Mouse (Mus musculus): Measurements from ENCODE around the gene Cenpl. TPM values are rescaled to one million over a fixed set of nuclear protein-coding genes. Genes with fewer than 3 reads are reported as not detected.

Gene Cenpl
- polyA plus RNA-seq, 1 experiment from 2014 or later, result 7.8 TPM

GRCm38 (mm10) chr1:161077243-161077642 is 6.7 kb downstream of the Cenpl start:
- H3K4me1 ChIP-seq (ENCODE audit: control insufficient read depth, insufficient read depth, low read length), result 0 out of 2 replicates have a peak, but pooled peaks cover 6% of the 10 kb centered on the region
- no peak overlapping the region for H3K9ac ChIP-seq (replicated peaks; ENCODE audit: low read depth, low read length)
- no peak for ATAC-seq (ENCODE audit: low read depth)
- no peak overlapping the region for H3K4me2 ChIP-seq (ENCODE audit: low read depth, low read length)
- no peak overlapping the region for H3K27ac ChIP-seq (ENCODE audit: low read depth, low read length)
- H3K4me3 ChIP-seq (ENCODE audit: low read depth, low read length), result no peak overlapping the region
- H3K36me3 ChIP-seq (ENCODE audit: control insufficient read depth, insufficient read depth, low read length), result no peaks in the 10 kb centered on the region
- H3K27me3 ChIP-seq (ENCODE audit: control insufficient read depth, insufficient read depth, low read length), result no peaks in the 10 kb centered on the region
- H3K9me3 ChIP-seq (ENCODE audit: control insufficient read depth, low read length), result no peaks in the 10 kb centered on the region
- whole genome bisulfite sequencing, result 92% methylated on average over 3 of the region's 3 CpGs

GRCm38 (mm10) chr1:161099721-161100405 is 29.4 kb downstream of the Cenpl start:
- Histone ChIP-seq H3K27me3 (ENCODE audit: control insufficient read depth, insufficient read depth, low read length) (no peaks in the 10 kb centered on the region), H3K9me3 (ENCODE audit: control insufficient read depth, low read length) (no peaks in the 10 kb centered on the region), H3K4me2 (ENCODE audit: low read depth, low read length) (no peak overlapping the region), H3K9ac (replicated peaks; ENCODE audit: low read depth, low read length) (no peak overlapping the region), H3K4me3 (ENCODE audit: low read depth, low read length) (no peak overlapping the region), H3K36me3 (ENCODE audit: control insufficient read depth, insufficient read depth, low read length) (peaks cover 14% of the 10 kb centered on the region; the same call in 1 of the 2 replicates), H3K4me1 (ENCODE audit: control insufficient read depth, insufficient read depth, low read length) (no peaks in the 10 kb centered on the region), H3K27ac (ENCODE audit: low read depth, low read length) (no peak overlapping the region)
- WGBS, result 98% methylated on average over 4 of the region's 4 CpGs
- no peak for ATAC-seq (ENCODE audit: low read depth)

- no peaks in the 10 kb centered on the region for H3K27me3 ChIP-seq (ENCODE audit: control insufficient read depth, insufficient read depth, low read length)
- peaks cover 16% of the 10 kb centered on the region for H3K36me3 ChIP-seq (ENCODE audit: control insufficient read depth, insufficient read depth, low read length)
These were observed 33.3 kb downstream of the Cenpl start for GRCm38 (mm10) chr1:161103842-161104241.

GRCm38 (mm10) chr1:161109216-161109615 is 38.7 kb downstream of the Cenpl start:
- H3K9me3 ChIP-seq (ENCODE audit: control insufficient read depth, low read length), result no peaks in the 10 kb centered on the region
- no peak overlapping the region for H3K9ac ChIP-seq (replicated peaks; ENCODE audit: low read depth, low read length)
- H3K27me3 ChIP-seq (ENCODE audit: control insufficient read depth, insufficient read depth, low read length), result no peaks in the 10 kb centered on the region
- H3K36me3 ChIP-seq (ENCODE audit: control insufficient read depth, insufficient read depth, low read length), result peaks cover 15% of the 10 kb centered on the region
- no peaks in the 10 kb centered on the region for H3K4me1 ChIP-seq (ENCODE audit: control insufficient read depth, insufficient read depth, low read length)
- WGBS, result 86% methylated on average over 8 of the region's 8 CpGs
- H3K4me3 ChIP-seq (ENCODE audit: low read depth, low read length), result no peak overlapping the region
- no peak overlapping the region for H3K27ac ChIP-seq (ENCODE audit: low read depth, low read length)
- no peak overlapping the region for H3K4me2 ChIP-seq (ENCODE audit: low read depth, low read length)
- no peak for ATAC-seq (ENCODE audit: low read depth)

More at GRCm38 (mm10) chr1:161103842-161104241, 33.3 kb downstream of the Cenpl start:
- Histone ChIP-seq H3K4me1 (ENCODE audit: control insufficient read depth, insufficient read depth, low read length) (no peaks in the 10 kb centered on the region), H3K9ac (replicated peaks; ENCODE audit: low read depth, low read length) (no peak overlapping the region), H3K27ac (ENCODE audit: low read depth, low read length) (no peak overlapping the region), H3K4me3 (ENCODE audit: low read depth, low read length) (no peak overlapping the region), H3K9me3 (ENCODE audit: control insufficient read depth, low read length) (no peaks in the 10 kb centered on the region), H3K4me2 (ENCODE audit: low read depth, low read length) (no peak overlapping the region)
- ATAC-seq (ENCODE audit: low read depth), result no peak
- WGBS, result 90% methylated on average over 1 of the region's 1 CpGs

- H3K9ac ChIP-seq (replicated peaks; ENCODE audit: low read depth, low read length), result no peak overlapping the region
- H3K4me2 ChIP-seq (ENCODE audit: low read depth, low read length), result no peak overlapping the region
- no peak for ATAC-seq (ENCODE audit: low read depth)
- H3K9me3 ChIP-seq (ENCODE audit: control insufficient read depth, low read length), result no peaks in the 10 kb centered on the region
- no peaks in the 10 kb centered on the region for H3K4me1 ChIP-seq (ENCODE audit: control insufficient read depth, insufficient read depth, low read length)
- no peak overlapping the region for H3K27ac ChIP-seq (ENCODE audit: low read depth, low read length)
- no peak overlapping the region for H3K4me3 ChIP-seq (ENCODE audit: low read depth, low read length)
- H3K36me3 ChIP-seq (ENCODE audit: control insufficient read depth, insufficient read depth, low read length), result 0 out of 2 replicates have a peak, but pooled peaks cover under 1% of the 10 kb centered on the region
- H3K27me3 ChIP-seq (ENCODE audit: control insufficient read depth, insufficient read depth, low read length), result no peaks in the 10 kb centered on the region
These were observed 44.1 kb downstream of the Cenpl start for GRCm38 (mm10) chr1:161114591-161114990.

DNA sequence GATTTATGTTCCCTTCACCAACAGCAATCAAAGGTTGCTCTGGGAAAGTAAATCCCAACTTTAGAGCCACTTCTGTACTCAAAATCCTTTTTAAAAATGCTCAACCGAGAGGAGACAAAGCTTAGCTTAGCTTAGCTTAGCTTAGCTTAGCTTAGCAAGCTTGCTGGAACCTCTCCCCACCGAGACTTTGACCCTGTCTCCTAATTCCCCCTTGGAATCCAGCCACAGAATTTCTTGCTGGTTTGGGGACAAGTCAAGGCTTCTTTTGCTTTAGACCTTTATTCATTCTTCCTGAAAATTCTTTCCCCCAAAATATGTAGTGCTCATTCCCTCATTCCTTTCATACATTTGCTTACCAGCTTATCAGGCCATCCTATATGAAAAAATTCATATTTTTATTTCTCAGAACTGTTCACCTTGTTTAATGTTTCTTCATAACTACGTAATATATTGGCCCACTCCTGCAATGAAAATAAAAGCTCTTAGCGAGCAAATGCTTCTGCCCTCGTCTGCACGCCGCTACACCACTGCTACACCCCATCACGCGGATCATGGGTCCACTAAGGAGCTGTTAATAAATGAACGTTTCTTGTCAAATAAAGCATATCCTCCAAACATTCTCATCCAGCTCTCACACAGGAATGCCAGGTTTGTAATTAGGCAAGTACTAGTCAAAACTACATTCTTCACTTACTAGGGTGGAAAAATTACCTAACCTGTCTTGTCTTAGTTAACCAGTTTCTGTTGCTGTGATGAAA is 52.3 kb downstream of the Cenpl start:
- WGBS, result 92% methylated on average over 10 of the region's 10 CpGs
- no peak for ATAC-seq (ENCODE audit: low read depth)

DNA sequence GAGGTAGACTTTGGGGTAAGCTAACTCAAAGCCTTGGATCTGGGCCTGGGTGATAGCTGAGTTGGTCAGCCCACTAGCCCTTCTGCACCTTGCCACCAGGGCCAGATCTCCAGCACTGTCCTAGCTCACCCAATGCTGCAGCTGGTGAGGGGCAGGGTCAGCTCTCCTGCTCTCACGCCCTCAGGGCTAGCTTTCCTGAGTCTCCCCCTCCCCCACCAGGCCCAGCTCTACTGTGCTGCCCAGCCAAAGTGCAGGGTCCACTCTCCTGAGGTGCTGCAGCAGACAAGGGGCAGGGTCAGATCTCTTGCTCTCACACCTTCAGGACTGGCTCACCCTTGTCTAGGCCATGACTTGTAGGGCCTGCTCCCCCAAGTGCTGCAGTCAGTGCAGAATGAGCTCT is 55.9 kb downstream of the Cenpl start:
- no peak overlapping the region for H3K27ac ChIP-seq (ENCODE audit: low read depth, low read length)
- no peaks in the 10 kb centered on the region for H3K9me3 ChIP-seq (ENCODE audit: control insufficient read depth, low read length)
- no peak overlapping the region for H3K4me2 ChIP-seq (ENCODE audit: low read depth, low read length)
- H3K4me3 ChIP-seq (ENCODE audit: low read depth, low read length), result no peak overlapping the region
- no peaks in the 10 kb centered on the region for H3K36me3 ChIP-seq (ENCODE audit: control insufficient read depth, insufficient read depth, low read length)
- H3K27me3 ChIP-seq (ENCODE audit: control insufficient read depth, insufficient read depth, low read length), result no peaks in the 10 kb centered on the region
- peaks cover 12% of the 10 kb centered on the region for H3K4me1 ChIP-seq (ENCODE audit: control insufficient read depth, insufficient read depth, low read length)
- WGBS, result 73% methylated on average over 1 of the region's 1 CpGs
- no peak for ATAC-seq (ENCODE audit: low read depth)
- H3K9ac ChIP-seq (replicated peaks; ENCODE audit: low read depth, low read length), result no peak overlapping the region

More for the DNA sequence above, 52.3 kb downstream of the Cenpl start:
- H3K4me3 ChIP-seq (ENCODE audit: low read depth, low read length), result no peak overlapping the region
- H3K4me2 ChIP-seq (ENCODE audit: low read depth, low read length), result no peak overlapping the region
- no peaks in the 10 kb centered on the region for H3K4me1 ChIP-seq (ENCODE audit: control insufficient read depth, insufficient read depth, low read length)
- no peaks in the 10 kb centered on the region for H3K27me3 ChIP-seq (ENCODE audit: control insufficient read depth, insufficient read depth, low read length)
- no peak overlapping the region for H3K27ac ChIP-seq (ENCODE audit: low read depth, low read length)
- no peaks in the 10 kb centered on the region for H3K9me3 ChIP-seq (ENCODE audit: control insufficient read depth, low read length)
- H3K9ac ChIP-seq (replicated peaks; ENCODE audit: low read depth, low read length), result no peak overlapping the region
- H3K36me3 ChIP-seq (ENCODE audit: control insufficient read depth, insufficient read depth, low read length), result no peaks in the 10 kb centered on the region

GRCm38 (mm10) chr1:161130726-161131664 is 60.5 kb downstream of the Cenpl start, which contains the start of gene Klhl20:
Klhl20 (minus strand) TSS chr1:161131511.
- H3K9me3 ChIP-seq (ENCODE audit: control insufficient read depth, low read length), result no peaks in the 10 kb centered on the region
- H3K36me3 ChIP-seq (ENCODE audit: control insufficient read depth, insufficient read depth, low read length), result no peaks in the 10 kb centered on the region
- ATAC-seq (ENCODE audit: low read depth), result peak; percentile 98
- H3K4me1 ChIP-seq (ENCODE audit: control insufficient read depth, insufficient read depth, low read length), result peaks cover 12% of the 10 kb centered on the region
- H3K27me3 ChIP-seq (ENCODE audit: control insufficient read depth, insufficient read depth, low read length), result no peaks in the 10 kb centered on the region
- WGBS, result 3% methylated on average over 41 of the region's 41 CpGs
- H3K4me2 ChIP-seq (ENCODE audit: low read depth, low read length), result peak within 1 kb of the TSS; percentile 89
- H3K4me3 ChIP-seq (ENCODE audit: low read depth, low read length), result peak within 1 kb of the TSS; percentile 90
- H3K9ac ChIP-seq (replicated peaks; ENCODE audit: low read depth, low read length), result peak within 1 kb of the TSS; percentile 79
- H3K27ac ChIP-seq (ENCODE audit: low read depth, low read length), result peak within 1 kb of the TSS; percentile 78
